Mouse (Mus musculus) neural tube, embryonic 10.5 days (tissue): Measurements from ENCODE around the gene Psmc5.
"Not testable (repeated sequence)": the region's sequence is repeated elsewhere in the genome, so short reads cannot be mapped to it uniquely, and the experiment has no call there.

Experiments used
- DNase-seq: peaks from one replicate; pipeline ENCODE4 v3.0.0-alpha.2; 2017; ENCODE audit warnings: low spot score; ENCODE audit errors: extremely low spot score

Psmc5 gene

DNA sequence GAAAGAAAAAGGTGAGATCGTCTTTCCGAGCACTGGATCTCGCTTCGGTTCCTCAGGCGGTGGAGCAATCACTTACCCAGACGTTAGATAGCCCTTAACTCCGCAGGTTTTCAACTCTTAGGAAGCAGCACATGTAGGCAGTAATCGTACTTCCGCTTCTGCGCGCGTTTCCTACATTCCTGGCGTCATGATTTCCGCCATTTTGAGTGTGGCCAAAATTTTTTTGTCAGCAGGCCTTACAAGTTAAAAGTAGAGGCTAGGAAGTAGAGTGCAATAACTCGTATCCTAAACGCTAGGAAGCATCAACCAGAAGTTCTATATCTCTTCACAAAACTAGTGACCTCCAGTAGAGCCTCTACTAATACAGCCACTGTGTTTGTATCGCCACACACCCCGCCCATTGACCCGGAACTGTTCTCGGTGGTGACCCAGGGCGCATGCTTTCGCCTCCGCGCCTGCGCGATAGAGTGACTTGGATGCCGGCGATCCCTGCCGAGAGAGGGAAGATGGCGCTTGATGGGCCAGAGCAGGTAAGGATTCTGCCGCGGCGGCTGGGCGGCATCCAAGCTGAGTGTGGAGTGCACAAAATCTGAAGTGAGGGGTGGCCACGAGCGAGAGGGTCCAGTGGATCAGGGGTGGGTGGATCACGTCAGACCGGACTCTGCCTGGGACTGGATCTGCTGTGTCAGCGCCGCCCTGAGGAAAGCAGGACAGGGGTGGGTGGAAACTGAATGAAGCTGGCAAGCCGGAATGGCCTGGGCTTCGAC is at the start of gene Psmc5, which contains the start of gene Ftsj3:
Gene Psmc5, plus strand, starts transcription at position 470 of the 767 bp plus-strand sequence.
Gene Ftsj3, minus strand, starts transcription at position 395 of the 767 bp plus-strand sequence.
- peak; percentile 98 for DNase-seq

DNA sequence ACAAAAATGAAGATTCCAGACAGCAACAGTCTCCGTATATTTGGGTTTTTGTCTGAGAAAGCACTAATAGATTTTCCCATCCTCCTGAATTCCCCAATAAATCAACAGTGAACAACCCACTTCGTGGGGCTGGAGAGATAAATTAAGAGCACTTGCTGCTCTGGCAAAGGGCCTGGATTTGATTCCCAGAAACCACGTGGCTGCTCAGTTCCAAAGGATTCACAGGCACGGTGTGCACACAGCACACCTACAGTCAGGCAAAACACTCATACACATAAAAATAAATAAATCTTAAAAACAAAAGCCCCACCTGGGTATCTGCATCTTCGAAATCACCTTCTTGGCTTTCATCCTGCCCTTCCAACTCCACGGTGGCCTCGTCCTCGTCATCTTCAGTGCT is 43.2 kb upstream of the Psmc5 start:
- DNase-seq: no peak

DNA sequence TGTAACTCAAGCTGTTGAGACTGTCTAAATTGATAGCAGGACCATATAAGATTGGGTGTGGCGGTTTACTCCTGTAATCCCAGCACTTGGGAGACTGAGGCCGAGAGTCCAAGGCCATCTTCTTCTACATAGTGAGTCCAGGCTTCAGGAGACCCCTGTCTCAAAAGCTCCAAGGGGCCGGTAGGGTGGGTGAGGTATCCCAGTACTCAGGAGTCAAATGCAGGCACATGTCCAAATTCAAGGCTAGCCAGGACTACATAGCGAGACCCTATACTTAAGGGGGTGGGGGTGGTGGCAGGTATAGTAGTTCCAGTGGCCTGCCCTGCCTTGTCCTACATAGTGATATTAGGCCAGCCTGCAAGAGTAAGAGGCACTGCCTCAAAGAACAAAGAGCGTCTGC is 41.1 kb upstream of the Psmc5 start:
- DNase-seq: no peak

DNA sequence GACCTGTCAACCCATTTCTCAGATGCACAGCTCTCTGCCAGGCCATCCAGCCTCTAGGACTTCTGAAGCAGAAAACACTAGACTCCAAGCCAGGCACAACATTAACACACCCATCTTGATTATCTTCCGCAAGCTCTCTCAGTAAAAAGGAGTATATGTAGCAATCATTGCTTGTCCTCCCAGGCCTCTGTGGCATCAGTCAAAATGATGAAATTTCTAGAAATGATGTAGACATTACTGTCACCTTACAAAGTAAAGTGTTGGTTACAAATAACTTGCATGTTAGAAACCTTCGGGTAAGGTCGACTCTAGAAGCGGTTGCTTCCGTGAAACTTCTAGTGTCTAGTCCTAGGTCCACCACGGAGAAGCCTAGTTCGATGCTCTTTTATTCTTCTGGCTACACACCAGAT is 40.5 kb upstream of the Psmc5 start:
- no peak for DNase-seq

DNA sequence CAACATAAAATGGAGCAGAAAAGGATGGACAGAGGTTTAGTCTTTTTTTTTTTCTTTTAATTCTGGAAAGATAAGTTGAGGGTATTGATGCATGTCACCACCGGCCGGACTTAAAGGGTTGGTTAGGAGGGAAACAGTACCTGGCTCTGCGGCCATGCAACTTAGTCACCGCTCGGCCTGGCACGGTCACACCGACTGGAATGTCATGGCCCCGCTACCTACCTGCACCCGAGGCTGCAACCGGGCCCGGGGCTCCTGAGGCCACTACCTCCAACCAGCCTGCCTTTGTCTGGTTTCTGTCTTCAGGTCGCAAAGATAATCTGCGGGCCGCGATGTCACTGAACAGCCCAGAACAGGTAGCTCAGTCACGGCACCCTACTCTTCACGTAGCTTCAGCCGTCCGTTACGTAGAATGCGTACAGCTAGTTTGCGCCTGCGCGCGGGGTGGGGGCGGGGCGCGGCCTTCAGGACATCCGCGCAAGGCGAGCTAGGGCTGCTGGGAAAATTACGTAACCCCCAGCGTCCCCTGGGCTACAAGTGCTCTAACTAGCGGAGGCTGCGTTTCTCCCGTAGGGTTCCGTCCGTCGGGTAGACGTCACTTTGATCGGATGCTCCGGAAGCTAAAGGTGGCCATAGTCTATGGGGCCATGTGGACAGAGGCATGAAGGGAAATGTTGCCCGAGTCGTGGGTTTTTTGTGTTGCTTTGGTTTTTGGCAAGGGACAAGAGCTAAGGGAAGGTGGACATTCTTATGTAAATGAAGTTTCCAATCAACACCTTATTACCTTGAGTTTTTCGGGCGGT is 39.8 kb upstream of the Psmc5 start, which contains the start of gene Ccdc47:
Gene Ccdc47, minus strand, starts transcription at position 418 of the 803 bp plus-strand sequence.
- DNase-seq: peak; percentile 92

DNA sequence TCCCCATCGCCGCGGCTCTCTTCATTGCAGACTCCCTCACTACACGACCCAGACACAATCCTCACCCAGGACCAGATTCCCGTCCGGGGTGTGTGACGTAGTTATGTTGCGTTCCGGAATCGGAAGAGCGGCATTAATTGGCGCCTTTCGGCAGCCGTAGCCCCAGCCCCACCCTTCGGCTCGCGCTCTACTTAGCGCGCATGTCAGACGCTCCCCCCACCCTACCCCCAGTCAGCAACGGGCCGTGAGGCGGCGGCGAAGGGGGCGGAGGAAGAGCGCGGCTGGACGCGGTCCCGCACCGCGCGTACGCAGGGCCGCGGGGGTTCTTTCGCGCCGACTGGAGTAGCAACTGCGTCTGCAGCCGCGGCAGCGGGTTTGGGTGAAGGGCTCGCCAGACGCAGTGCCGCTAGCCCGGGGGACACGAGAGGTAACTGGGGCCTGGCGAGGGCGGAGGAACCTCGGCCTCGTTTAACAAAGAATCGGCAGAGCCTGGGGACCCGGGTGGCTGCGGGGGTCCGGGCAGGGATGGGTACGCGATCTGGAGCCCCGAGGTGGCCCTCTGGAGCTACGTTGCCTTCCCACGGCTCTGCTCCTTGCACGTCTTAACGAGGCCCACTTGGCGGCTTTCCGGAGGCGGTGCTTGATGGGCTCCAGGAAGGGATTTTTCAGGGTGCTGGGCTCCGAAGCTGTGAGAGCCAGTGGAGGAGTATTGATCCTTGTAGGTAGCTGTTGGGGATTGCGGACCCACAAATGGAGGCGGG is 39.0 kb upstream of the Psmc5 start, which contains the start of gene Ddx42:
Gene Ddx42, plus strand, starts transcription at position 197 of the 761 bp plus-strand sequence.
- peak; percentile 90 for DNase-seq

DNA sequence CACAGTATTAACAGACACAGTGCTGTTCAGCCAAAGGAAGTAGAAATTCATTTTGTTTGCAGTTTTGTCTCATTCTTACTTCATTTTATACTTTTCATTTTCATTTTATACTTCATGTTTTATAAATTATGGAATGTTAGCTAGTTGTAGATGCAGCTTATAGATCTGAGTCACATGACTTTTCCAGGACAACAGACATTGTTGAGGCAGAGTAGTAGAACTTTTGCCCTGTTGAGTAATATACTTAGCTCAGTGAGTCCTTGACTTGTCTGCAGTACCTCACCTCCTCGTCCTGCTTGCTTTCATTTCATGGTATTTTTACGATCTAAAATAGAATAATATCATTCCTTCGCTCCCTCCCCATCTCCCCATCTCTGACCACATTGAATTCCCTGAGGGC is 35.4 kb upstream of the Psmc5 start:
- DNase-seq: no peak

DNA sequence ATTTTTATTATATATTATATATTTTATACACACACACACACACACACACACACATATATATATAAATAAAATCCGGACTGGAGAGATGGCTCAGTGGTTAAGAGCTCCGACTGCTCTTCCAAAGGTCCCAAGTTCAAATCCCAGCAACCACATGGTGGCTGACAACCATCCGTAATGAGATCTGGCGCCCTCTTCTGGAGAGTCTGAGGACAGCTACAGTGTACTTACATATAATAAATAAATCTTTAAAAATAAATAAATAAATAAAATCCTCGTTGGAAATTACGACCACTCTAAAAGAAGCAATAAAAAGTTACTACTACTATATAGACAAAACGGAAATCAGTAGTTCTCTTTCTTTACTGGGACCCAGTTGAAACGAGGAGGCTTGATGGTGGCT is 22.0 kb upstream of the Psmc5 start:
- DNase-seq: not testable (repeated sequence)

DNA sequence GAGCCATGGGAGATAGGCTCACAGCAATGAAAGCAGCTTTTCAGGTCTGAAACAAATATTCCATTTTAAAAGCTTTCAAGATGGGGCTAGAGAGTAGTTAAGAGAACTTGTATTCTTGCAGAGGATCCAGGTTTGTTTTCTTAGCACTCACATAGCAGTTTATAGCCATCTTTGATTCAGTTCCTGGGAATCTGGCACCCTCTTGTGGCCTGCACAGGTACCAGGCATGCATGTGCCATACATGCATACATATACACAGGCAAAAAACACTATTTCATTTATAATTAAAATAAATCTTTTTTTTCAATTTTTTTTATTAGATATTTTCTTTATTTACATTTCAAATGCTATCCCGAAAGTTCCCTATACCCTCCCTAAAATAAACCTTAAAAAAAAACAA is 9.1 kb upstream of the Psmc5 start:
- no peak for DNase-seq

DNA sequence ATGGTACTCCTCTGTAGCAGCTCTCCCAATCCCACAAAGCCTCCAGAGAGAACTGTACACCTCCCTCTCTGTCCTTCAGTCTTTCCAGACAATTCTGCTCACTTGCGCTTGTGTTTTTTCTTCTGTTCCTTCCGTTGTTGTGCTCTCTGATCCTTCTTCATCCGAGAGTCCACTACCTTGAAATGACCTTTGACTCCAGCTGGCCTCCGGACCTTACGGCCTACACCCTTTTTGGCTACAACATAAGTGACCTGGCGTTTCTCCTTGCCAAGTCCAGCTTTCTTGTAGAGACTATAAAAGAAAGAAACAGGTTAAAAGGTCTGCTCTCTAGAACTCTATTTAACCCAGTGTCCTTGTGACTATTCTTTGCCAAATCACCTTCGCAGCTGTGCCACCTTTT is 6.6 kb upstream of the Psmc5 start:
- DNase-seq: no peak

DNA sequence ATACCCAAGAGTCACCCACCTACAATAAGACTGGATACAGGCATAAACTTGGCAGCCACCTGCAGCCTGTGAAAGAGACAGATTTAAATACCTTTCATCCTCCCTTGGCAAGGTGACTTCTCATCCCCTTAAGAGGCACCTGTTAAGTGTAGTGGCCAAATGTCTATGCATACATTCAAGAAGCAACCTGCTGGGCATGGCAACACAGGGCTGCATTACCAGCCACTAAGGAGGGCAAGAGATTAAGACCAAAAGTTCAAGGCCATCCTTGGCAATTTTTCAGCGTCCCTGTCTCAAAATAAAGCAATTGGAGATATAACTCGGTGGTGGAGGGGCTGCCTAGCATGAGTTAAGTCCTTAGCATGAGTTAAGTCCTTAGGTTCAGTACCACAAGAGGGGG is 1.2 kb upstream of the Psmc5 start:
- DNase-seq: no peak

DNA sequence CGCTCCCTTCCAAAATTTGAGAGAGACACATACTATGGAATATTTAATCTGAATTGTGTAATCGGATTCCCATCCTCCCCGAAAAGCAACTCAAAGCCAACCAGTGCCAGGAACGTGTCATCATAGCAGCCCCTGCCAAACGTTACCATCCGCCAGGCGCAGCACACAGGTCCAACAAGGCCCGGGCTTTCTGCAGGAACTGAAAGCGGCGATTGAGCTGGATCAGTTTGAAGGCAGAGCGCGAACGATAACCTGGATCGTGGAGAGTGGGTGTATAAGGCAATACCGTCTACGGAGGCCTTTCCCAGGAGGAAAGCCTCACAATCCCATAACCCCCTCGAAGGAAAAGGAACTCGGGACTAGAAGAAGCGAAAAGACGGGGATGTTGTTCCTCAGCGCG is 780 bp upstream of the Psmc5 start:
- no peak for DNase-seq

DNA sequence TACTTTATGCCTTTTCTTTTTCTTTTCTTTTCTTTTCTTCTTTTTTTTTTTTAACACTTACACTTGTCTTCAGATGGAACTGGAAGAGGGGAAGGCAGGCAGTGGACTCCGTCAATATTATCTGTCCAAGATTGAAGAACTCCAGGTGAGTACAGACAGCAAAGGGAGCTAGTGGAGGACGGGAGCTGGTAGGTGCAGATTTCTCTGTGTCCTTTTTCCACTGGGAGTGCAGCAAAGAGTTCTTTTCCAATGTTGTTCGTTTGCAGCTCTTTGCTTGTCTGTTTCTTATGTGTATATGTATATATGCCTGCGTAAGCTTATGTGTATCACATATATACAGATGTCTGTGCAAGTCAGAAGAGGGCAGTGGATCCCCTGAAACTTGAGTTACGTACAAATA is 821 bp downstream of the Psmc5 start:
- no peak for DNase-seq

DNA sequence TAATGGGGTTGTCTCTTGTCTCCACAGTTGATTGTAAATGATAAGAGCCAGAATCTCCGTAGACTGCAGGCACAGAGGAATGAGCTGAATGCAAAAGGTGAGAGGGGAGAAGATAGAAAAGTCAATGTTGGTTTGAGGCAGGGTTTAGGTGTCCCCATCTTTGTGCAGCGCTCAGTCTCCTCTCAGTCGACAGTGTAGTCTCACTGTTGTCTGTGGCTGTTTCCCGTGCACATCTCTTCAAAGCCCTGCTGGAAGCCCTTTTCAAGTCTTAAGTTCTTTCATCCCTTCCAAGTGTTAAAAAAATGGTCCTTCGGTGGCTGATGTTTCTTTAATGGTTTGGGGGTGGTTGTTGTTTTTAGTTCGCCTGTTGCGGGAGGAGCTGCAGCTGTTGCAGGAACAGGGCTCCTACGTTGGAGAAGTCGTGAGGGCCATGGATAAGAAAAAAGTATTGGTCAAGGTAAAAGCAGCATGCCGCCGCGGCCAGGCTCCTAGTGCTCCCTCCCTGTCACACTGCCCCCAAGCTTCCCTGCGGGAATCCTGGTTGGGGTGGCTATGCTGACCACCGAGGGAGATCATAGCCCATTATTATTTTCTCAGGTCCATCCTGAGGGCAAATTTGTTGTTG is 5.0 kb downstream of the Psmc5 start:
- DNase-seq: no peak

DNA sequence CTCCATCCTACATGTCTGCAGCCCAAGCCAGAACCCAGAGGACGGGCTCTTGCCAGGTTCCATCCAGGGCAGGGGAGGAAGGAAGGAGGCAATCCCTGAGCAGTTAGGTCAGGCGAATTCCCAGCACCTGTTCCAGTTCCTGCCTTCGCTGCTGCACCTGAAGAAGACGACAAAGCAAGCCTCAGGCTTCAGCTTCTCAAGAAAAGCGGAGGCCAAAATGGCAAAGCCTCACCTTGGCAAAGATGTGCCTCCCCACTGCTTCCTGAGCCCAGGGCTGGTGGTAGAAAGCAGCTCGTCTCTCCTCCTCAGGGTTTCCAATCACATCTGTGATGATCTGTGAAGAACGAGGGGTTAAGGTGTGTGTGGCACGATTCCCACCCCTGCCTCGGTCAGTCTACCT is 8.0 kb downstream of the Psmc5 start:
- no peak for DNase-seq

DNA sequence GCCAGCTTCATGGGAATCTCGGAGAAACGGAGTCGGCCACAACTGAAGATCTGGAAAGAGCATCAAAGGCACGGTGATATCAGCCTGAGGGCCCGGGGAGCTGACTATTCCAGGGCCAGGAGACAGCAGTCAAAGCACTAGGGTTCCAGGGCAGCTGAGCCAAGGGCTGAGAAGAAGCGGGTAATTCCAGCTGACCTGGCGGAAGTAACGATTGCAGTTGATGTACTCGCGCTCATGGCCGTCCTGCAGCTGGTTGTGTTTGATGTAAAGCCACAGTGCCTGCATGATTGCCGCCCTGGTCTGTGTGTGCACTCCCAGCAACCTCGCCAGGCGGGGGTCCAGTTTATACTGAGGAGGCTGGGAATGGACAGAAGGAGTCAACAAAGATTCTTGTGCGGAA is 9.0 kb downstream of the Psmc5 start:
- DNase-seq: no peak

DNA sequence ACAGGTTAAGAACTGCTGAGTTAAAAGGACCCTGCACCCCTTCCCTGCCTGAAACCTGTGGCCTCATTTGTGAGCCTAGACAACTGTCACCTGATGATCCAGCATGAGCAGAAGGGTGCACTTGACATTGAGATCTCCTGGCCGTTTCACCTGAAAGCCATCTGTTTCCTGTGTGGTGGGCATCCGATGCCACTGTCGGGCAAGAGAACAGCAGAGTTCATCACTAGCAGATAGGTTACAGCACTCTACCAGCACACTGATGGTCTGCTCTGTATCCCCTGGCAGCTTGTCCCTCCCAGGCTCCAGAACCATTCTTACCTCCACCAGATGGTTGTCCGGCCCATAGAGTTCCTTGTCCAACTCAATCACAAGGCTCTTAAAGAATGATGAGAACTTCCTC is 9.6 kb downstream of the Psmc5 start:
- DNase-seq: no peak

DNA sequence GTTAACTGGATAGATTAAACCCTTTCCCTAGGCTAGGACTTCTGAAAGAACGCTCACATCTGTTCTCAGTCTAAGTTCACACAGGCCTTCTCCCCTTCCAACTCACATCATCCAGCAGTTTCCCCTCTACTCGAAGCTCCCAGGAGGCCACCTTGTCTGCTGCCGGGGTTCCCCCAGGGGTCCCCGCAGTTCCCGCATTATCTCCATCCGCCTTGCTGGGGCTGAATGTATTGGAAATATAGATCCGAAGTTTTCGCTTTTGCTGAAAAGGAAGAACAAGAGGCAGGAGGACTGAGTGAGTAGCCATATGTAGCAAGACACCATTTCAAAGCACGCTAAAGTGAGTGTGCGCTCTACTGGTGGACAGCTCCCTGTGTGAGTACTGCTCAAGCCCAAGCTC is 10.5 kb downstream of the Psmc5 start:
- DNase-seq: no peak

DNA sequence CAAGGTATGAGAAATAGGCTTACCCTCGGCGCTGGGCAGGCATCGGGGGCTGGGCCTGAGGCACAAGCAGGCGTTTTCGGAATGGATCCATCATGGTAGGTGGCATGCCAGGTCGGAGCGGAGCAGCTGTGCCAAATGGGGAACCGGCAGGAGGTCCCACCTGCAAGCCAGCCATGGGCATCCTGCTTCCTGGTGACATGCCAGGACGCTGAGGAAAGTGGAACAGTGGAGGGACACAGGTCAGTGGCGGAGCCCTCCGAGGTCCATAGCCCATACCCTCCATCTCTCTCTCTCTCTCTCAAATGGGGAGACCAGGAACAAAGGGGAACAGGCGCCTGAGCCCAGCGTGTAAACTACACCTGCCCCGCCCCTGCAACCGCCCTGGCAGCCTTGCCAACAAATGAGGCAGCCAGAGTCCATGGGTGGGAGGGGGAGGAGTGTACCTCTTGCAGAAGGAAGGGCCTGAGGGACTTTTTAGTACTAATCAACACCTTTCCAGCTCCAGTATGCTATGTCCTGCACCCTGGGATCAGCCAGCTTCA is 11.4 kb downstream of the Psmc5 start:
- DNase-seq: no peak

DNA sequence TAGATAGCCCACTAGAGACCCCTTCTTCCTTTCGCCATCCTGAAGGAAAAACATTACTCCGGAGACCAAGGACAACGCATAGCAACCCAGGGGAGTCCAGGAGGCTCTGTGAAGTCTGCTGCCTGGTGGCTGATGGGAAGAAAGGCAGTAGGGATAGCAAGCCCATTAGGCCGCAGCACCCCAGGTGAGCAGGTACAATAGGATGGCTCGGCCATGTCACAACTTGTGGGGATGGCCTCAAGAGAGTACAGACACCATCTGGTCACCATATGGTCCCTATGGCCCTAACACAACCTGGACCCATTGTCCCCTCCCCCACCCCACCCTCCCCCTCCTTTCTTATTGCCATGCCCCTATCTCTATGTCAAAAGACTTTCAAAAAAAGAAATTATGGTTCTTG is 11.9 kb downstream of the Psmc5 start:
- DNase-seq: no peak
